Mouse (Mus musculus): ENCODE results near the gene Cdyl2. TPM values are rescaled to one million over a fixed set of nuclear protein-coding genes. Genes with fewer than 3 reads are reported as not detected.

The Cdyl2 gene
- polyA plus RNA-seq, 1 experiment from 2014 or later = 8.6 TPM

- no peaks in the 10 kb centered on the region for H3K9me3 ChIP-seq (ENCODE audit: control insufficient read depth, low read length)
- 93% methylated on average over 4 of the region's 4 CpGs for WGBS
- H3K36me3 ChIP-seq (ENCODE audit: control insufficient read depth, insufficient read depth) = no peaks in the 10 kb centered on the region
- no peaks in the 10 kb centered on the region for H3K4me1 ChIP-seq (replicated peaks; ENCODE audit: control insufficient read depth, insufficient read depth, low read length)
- H3K27me3 ChIP-seq (replicated peaks; ENCODE audit: control insufficient read depth, insufficient read depth, low read length) = no peaks in the 10 kb centered on the region
- H3K4me2 ChIP-seq (ENCODE audit: low read length) = no peak overlapping the region
- no peak for ATAC-seq
- no peak overlapping the region for H3K27ac ChIP-seq (ENCODE audit: low read length)
- H3K9ac ChIP-seq (replicated peaks; ENCODE audit: low read depth, low read length) = no peak overlapping the region
- no peak overlapping the region for H3K4me3 ChIP-seq (replicated peaks; ENCODE audit: low read length)
Measured at GRCm38 (mm10) chr8:116634436-116634835, 98.4 kb downstream of the Cdyl2 start.

DNA sequence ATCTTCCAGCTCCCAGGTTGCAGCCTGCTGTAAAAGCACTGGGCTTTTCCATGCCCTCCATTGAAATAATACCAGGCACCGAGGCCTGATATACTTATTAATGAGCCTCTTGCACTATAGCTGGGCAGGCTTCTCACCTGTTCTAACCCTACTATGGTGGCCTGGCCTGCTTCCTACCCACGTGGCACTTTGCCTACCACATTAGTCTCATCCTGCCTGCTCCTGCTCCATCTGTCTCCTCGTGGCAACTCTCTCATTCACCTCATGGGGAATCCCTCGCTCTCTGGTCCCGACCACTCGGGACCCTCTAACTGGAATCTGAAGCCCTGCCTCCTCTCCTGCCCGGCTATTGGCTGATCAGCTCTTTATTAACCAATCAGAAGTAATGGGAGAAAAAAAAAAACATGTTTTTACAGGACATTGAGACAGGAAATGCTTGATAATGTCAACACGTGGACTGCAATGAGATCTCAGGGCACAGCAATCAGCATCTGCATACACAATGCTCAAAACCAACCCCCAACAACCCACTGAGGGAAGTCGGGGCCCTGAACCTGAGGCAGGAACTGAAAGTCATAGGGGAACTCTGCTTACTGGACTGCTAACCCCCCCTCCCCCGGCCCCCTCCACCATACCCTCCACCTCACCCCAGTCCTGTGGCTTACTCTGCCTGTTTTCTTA is 99.2 kb downstream of the Cdyl2 start:
- WGBS = 73% methylated on average over 10 of the region's 10 CpGs
- Histone ChIP-seq H3K9ac (replicated peaks; ENCODE audit: low read depth, low read length) (no peak overlapping the region), H3K27ac (ENCODE audit: low read length) (no peak overlapping the region), H3K36me3 (ENCODE audit: control insufficient read depth, insufficient read depth) (no peaks in the 10 kb centered on the region), H3K4me3 (replicated peaks; ENCODE audit: low read length) (no peak overlapping the region), H3K9me3 (ENCODE audit: control insufficient read depth, low read length) (no peaks in the 10 kb centered on the region), H3K27me3 (replicated peaks; ENCODE audit: control insufficient read depth, insufficient read depth, low read length) (no peaks in the 10 kb centered on the region), H3K4me1 (replicated peaks; ENCODE audit: control insufficient read depth, insufficient read depth, low read length) (no peaks in the 10 kb centered on the region), H3K4me2 (ENCODE audit: low read length) (no peak overlapping the region)
- no peak for ATAC-seq

DNA sequence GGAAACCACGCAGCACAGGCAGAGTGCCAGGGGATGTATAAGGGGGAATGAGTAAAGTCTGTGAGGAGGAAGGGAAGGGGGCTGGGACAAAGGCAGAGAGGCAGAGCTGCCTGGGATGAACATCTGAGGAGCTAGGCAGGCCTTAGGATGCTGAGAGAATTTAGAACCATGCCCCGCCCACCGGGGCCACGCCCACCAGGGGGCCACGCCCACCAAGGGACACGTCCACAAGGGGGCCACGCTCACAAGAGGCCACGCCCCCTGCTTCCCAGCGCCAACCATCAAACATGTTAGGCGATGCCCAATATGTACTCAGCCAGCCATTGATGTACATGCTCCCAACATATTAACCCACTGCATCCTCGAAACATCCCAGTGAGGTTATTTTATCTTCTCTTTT is 102.7 kb downstream of the Cdyl2 start:
- H3K27me3 ChIP-seq (replicated peaks; ENCODE audit: control insufficient read depth, insufficient read depth, low read length) = no peaks in the 10 kb centered on the region
- no peak for ATAC-seq
- WGBS = 47% methylated on average over 11 of the region's 11 CpGs

DNA sequence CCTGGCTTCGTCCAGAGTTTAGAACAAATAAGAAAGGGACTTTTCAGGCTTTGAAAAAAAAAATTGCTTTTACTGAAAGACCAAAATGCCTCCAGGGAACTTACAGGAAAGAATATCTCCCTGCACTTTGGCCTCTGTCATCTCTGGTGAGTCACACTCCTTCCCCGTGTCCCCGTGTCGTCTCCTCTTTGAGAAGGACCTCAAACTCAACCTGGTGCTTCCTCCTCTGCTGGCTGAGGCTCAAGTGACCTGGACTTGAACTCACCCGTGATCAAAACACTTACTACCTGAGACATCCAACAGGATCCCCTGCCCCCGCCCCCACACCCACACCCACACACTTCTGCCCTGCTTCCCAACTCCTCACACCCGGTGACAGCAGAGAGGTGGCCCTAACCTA is 103.8 kb downstream of the Cdyl2 start:
- Histone ChIP-seq H3K27me3 (replicated peaks; ENCODE audit: control insufficient read depth, insufficient read depth, low read length) (no peaks in the 10 kb centered on the region), H3K9ac (replicated peaks; ENCODE audit: low read depth, low read length) (no peak overlapping the region), H3K9me3 (ENCODE audit: control insufficient read depth, low read length) (no peaks in the 10 kb centered on the region), H3K4me1 (replicated peaks; ENCODE audit: control insufficient read depth, insufficient read depth, low read length) (no peaks in the 10 kb centered on the region), H3K4me2 (ENCODE audit: low read length) (no peak overlapping the region), H3K4me3 (replicated peaks; ENCODE audit: low read length) (no peak overlapping the region), H3K36me3 (ENCODE audit: control insufficient read depth, insufficient read depth) (no peaks in the 10 kb centered on the region), H3K27ac (ENCODE audit: low read length) (no peak overlapping the region)
- WGBS = 88% methylated on average over 7 of the region's 7 CpGs
- no peak for ATAC-seq

More for the DNA sequence above, 102.7 kb downstream of the Cdyl2 start:
- Histone ChIP-seq H3K27ac (ENCODE audit: low read length) (no peak overlapping the region), H3K9ac (replicated peaks; ENCODE audit: low read depth, low read length) (no peak overlapping the region), H3K4me2 (ENCODE audit: low read length) (no peak overlapping the region), H3K4me1 (replicated peaks; ENCODE audit: control insufficient read depth, insufficient read depth, low read length) (no peaks in the 10 kb centered on the region), H3K36me3 (ENCODE audit: control insufficient read depth, insufficient read depth) (no peaks in the 10 kb centered on the region), H3K4me3 (replicated peaks; ENCODE audit: low read length) (no peak overlapping the region), H3K9me3 (ENCODE audit: control insufficient read depth, low read length) (no peaks in the 10 kb centered on the region)

DNA sequence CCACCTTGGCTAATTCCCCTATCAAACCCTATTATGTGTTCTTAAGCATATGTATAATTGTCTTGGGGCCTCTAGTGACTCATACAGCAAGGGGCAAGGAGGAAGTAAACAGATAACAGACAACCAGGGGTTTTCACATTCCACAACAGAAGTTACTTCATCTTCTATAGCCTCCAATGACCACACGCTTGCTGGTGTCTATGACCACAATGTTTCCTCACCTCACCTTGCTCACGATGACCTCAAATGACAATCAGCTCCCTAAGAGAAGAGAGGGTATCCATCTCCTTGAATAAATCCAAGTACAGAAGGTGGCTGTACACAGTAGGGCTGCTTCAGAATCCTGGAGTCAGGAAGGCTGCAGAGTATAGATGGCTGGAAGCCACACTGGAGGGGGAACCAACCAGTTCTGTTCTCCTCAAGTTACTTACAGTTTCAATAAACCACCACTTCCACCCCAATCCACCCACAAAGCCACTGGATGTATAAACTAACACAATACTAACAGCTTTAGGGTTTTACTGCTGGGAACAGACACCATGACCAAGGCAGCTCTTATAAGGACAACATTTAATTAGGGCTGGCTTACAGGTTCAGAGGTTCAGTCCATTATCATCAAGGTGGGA is 104.8 kb downstream of the Cdyl2 start:
- no peaks in the 10 kb centered on the region for H3K9me3 ChIP-seq (ENCODE audit: control insufficient read depth, low read length)
- ATAC-seq = no peak
- 98% methylated on average over 2 of the region's 2 CpGs for WGBS

GRCm38 (mm10) chr8:116623591-116623990 is 109.2 kb downstream of the Cdyl2 start:
- Histone ChIP-seq H3K4me1 (replicated peaks; ENCODE audit: control insufficient read depth, insufficient read depth, low read length) (peaks cover 11% of the 10 kb centered on the region), H3K27ac (ENCODE audit: low read length) (no peak overlapping the region), H3K9me3 (ENCODE audit: control insufficient read depth, low read length) (no peaks in the 10 kb centered on the region), H3K4me2 (ENCODE audit: low read length) (no peak overlapping the region), H3K27me3 (replicated peaks; ENCODE audit: control insufficient read depth, insufficient read depth, low read length) (no peaks in the 10 kb centered on the region), H3K4me3 (replicated peaks; ENCODE audit: low read length) (no peak overlapping the region), H3K9ac (replicated peaks; ENCODE audit: low read depth, low read length) (no peak overlapping the region), H3K36me3 (ENCODE audit: control insufficient read depth, insufficient read depth) (no peaks in the 10 kb centered on the region)
- 97% methylated on average over 11 of the region's 11 CpGs for WGBS
- no peak for ATAC-seq

More for the DNA sequence above, 104.8 kb downstream of the Cdyl2 start:
- Histone ChIP-seq H3K4me1 (replicated peaks; ENCODE audit: control insufficient read depth, insufficient read depth, low read length) (no peaks in the 10 kb centered on the region), H3K9ac (replicated peaks; ENCODE audit: low read depth, low read length) (no peak overlapping the region), H3K4me2 (ENCODE audit: low read length) (no peak overlapping the region), H3K27ac (ENCODE audit: low read length) (no peak overlapping the region), H3K27me3 (replicated peaks; ENCODE audit: control insufficient read depth, insufficient read depth, low read length) (no peaks in the 10 kb centered on the region), H3K36me3 (ENCODE audit: control insufficient read depth, insufficient read depth) (no peaks in the 10 kb centered on the region), H3K4me3 (replicated peaks; ENCODE audit: low read length) (no peak overlapping the region)

DNA sequence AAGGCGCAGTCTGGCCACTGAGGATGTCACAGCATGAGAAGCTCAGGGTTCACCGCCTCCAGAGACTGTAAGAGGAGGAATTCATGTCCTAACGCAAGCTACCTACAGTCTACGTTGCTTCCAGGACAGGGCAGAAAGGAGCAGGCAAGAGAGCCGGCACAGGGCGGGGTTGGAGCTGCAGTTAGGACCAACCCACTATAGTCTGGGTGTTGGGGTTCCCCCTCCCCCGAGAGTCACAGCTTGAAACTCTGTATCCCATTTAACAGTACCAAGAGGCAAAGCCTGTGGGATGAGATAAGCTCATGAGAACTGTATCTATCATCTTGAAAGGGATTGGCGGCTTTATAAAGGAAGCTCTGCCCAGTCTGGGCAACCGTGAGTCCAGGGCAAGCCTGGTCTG is 110.5 kb downstream of the Cdyl2 start:
- no peak for ATAC-seq
- no peak overlapping the region for H3K27ac ChIP-seq (ENCODE audit: low read length)
- no peak overlapping the region for H3K4me2 ChIP-seq (ENCODE audit: low read length)
- H3K27me3 ChIP-seq (replicated peaks; ENCODE audit: control insufficient read depth, insufficient read depth, low read length) = no peaks in the 10 kb centered on the region
- H3K4me1 ChIP-seq (replicated peaks; ENCODE audit: control insufficient read depth, insufficient read depth, low read length) = peaks cover 11% of the 10 kb centered on the region
- 81% methylated on average over 9 of the region's 9 CpGs for WGBS
- no peak overlapping the region for H3K9ac ChIP-seq (replicated peaks; ENCODE audit: low read depth, low read length)
- H3K4me3 ChIP-seq (replicated peaks; ENCODE audit: low read length) = no peak overlapping the region
- H3K36me3 ChIP-seq (ENCODE audit: control insufficient read depth, insufficient read depth) = no peaks in the 10 kb centered on the region
- no peaks in the 10 kb centered on the region for H3K9me3 ChIP-seq (ENCODE audit: control insufficient read depth, low read length)

DNA sequence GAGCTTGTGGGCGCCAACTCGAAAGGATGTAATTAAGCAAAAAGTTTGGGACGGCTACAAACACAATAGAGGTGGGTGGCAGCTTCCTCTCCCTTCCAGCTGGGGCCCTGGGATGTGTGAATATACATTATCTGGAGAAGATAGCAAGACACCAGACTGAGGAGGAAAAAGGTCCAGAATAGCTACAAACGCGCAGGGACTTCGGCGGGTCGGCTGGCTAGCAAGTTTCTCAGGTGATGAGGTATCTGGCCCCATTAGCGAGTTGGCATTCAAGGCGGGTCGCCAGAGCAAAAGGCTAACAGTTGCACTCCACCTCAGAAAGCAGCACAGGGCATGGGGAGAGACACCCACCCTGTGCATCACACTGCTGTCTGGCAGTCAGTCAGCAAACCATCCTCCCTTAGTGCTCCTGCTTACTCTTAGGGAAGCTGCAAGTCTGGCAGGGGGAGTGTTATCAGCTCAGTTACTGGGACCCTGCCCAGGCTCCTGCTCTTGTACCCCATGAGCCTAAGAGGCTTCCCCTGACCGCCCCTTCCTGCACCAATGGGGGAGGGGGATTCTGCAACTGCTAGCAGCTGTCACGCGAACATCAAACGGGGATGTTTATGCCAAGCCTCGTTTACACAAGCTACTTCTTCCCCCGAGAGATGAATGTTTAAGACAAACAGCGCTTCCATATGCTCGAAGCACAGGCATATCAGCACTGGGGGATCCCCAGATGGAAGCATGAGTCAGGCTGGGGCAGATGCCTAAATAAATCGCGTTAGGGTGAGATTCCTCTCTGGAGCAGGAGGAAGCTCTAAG is 111.4 kb downstream of the Cdyl2 start:
- no peak overlapping the region for H3K27ac ChIP-seq (ENCODE audit: low read length)
- 59% methylated on average over 21 of the region's 21 CpGs for WGBS
- H3K27me3 ChIP-seq (replicated peaks; ENCODE audit: control insufficient read depth, insufficient read depth, low read length) = no peaks in the 10 kb centered on the region
- H3K4me3 ChIP-seq (replicated peaks; ENCODE audit: low read length) = no peak overlapping the region
- H3K9ac ChIP-seq (replicated peaks; ENCODE audit: low read depth, low read length) = no peak overlapping the region
- peak; percentile 81 for ATAC-seq
- H3K4me1 ChIP-seq (replicated peaks; ENCODE audit: control insufficient read depth, insufficient read depth, low read length) = peaks cover 11% of the 10 kb centered on the region
- no peaks in the 10 kb centered on the region for H3K9me3 ChIP-seq (ENCODE audit: control insufficient read depth, low read length)
- H3K4me2 ChIP-seq (ENCODE audit: low read length) = no peak overlapping the region
- no peaks in the 10 kb centered on the region for H3K36me3 ChIP-seq (ENCODE audit: control insufficient read depth, insufficient read depth)

DNA sequence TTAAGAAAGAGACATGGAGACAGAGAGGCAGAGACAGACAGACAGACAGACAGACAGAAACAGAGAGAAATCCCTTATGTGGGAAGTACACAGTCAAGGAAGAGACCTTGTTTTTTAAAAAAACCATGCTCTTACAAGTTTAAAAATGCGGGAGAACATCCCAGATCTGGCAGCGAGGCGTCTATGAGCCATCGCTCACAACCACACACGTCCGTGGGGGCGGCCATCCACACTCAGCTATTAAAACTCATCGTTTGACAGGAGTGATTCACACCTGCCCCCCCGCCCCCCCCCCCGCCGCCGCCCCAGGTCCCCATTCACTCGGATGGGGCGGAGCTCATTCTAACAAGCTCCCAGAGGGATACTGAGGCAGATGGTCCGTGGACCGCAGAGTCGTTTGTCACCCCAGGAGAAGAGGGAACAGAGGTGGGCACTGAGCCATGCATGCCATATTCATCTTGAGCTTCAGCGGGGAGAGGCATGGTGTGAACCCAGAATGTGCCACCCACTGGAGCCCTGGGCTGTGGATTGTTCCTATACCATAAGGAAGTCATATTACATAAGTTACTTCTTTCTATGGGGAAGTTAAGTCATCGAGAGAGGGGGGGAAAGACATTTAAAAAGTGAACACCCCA is 113.0 kb downstream of the Cdyl2 start:
- Histone ChIP-seq H3K27ac (ENCODE audit: low read length) (no peak overlapping the region), H3K27me3 (replicated peaks; ENCODE audit: control insufficient read depth, insufficient read depth, low read length) (no peaks in the 10 kb centered on the region), H3K9ac (replicated peaks; ENCODE audit: low read depth, low read length) (no peak overlapping the region), H3K4me2 (ENCODE audit: low read length) (no peak overlapping the region), H3K9me3 (ENCODE audit: control insufficient read depth, low read length) (no peaks in the 10 kb centered on the region), H3K36me3 (ENCODE audit: control insufficient read depth, insufficient read depth) (no peaks in the 10 kb centered on the region), H3K4me1 (replicated peaks; ENCODE audit: control insufficient read depth, insufficient read depth, low read length) (peaks cover 11% of the 10 kb centered on the region), H3K4me3 (replicated peaks; ENCODE audit: low read length) (no peak overlapping the region)
- 66% methylated on average over 19 of the region's 19 CpGs for WGBS
- no peak for ATAC-seq
